Mouse (Mus musculus) layer of hippocampus, adult 18-20 months (tissue): ENCODE data around the gene Cfap43. TPM values are rescaled to one million over a fixed set of nuclear protein-coding genes. Genes with fewer than 3 reads are reported as not detected.
A peak's percentile ranks its signal among the peaks of the same experiment; 100 is the strongest.

Source experiments
- DNase-seq, 2 experiments: peaks; one replicate each; pipeline ENCODE4 v3.0.0; 2022; ENCODE audit warnings: low spot score in 2 of 2
- microRNA-seq, 2 experiments: library from miRNA; unstranded; fragments of <30 nt; microRNA quantifications; one replicate each; pipeline ENCODE4 v1.2.0; 2021
- total RNA-seq, 2 experiments: library from RNA; stranded (reverse); gene quantifications; 2 replicates each; pipeline ENCODE4 v1.2.3; 2021

Gene Cfap43
- total RNA-seq, 2 experiments from 2014 or later, result 0.79 to 0.99 TPM

DNA sequence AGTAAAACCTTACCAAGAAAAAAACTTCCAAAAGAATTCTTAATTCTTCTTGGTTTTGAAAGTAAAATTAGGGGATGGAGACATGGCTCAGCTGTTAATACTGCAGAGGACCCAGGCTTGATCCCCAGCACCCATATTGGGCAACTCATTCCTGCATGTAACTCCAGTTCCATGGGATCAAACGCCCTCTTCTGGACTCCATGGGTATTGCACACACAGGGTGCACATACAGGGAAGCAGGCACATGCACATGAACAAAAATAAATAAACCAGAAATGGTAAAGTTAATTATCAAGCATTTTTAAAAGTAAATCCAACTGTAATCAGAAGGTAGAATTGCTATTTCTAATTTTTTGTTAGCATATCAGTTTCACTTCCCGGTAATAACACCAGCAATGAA, 202.9 kb downstream of the Cfap43 start:
- DNase-seq, result no peak

DNA sequence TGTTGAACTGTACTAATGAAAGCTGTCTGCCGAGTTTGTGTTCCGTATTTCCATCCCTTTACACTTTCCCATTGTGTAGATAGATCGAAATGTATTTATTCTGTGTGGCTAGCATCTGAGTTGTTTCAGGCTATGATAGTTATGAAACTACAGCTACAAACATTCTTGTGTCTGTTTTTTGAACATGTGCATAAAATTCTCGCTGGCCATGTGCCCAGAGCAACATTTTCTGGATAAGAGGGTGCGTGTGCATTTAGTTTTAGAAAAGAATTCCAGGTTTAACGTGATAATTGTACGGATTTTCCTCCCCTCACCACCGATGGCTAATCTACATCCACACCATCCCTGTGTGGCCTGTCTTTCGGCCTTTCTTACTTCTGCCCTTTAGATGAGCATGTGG, 205.6 kb downstream of the Cfap43 start:
- peak in 1 of 2 experiments; percentile 55 for DNase-seq

DNA sequence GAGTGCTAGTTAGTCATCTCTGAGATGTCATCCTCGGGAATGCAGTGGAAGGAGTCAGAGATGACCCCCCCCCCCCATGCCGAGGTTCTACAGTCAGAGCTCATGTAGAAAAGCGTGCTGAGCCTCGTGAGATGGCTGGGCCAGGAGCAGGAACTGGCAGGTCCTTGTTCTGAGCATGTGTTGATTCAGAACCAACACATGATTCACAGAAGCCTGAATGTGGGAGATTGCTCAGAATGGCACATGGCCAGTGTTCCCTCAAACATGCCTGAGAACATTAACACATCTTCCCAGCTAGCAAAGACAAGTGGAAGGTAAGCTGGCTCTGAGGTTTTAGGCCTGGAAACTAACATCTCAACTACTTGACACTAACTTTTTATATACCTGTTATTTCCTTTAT, 208.7 kb downstream of the Cfap43 start:
- DNase-seq, result peak; percentile 14 to 63

DNA sequence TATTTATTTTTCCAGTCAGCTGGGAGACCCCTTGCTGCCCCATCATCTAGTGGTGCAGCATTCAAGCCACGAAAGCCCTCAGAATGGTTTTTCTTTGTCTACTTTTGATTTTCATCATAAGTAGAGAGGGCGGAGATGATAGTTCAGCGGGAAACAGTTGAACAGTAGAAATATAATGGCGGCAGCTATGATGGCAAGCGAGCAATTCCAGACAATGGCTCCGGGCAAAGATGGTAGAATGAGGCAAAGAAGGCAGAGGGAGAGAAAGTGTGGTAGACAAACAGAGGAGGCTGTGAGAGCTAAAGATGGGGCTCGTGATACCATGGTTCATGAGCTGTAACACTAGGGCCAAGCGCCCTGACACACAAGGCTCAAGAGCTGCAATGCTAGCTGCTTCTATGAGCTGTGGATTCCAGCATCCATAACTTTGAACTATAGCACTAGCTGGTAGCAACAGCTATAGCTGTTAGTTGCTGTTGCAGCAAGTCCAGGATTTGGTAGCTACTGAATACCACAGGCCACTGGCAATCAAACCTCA, 213.2 kb downstream of the Cfap43 start:
- DNase-seq, result no peak

DNA sequence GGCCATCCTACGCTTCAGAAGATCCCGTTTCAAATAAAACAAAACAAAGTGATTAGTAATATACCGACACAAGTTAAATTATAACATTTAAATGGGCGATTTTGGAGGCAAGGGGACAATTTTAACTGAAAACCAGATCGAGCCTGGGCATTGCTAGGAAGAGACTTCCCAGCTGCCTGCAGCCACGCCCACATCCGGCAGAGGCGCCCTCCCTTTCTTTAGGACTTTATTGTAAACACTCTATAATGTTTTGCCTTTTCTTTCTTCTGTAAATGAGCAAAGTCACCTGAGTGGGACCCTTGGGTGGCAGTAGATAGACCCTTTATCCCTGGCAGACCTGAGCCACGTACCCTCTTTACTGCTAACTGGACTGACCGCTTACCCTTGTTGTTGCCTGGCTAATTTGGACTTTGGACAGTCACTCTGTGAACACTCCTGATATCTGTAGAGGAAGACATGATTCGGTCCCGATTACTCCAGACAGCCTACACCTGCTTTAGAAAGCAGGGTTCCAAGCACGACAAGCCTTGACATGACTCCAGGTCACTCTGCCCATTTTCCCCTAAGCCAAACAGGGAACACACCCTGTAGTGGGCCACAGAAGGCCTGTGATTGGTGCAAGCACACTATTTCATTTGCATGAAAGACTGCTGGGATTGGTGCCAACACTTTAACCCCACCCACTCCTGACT, 213.9 kb downstream of the Cfap43 start:
- no peak for DNase-seq

DNA sequence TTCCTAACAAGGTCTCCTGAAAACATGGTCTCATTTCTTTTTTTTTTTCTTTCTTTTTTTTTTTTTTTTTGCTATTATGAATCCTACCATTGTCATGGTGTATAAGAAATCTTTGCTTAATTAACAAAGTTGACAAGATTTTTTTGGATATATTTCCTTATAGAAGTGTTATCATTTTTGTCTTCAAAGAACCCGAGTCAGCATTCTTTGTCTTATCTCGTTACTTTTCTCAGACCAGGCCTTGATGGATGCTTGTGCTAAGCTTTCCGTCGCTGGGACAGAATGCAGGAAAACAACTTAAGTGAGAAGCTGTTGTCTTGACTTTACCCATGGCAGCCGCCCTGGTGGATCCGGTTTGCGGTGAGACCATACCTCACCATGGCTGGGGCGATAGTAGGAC, 218.6 kb downstream of the Cfap43 start:
- no peak for DNase-seq

DNA sequence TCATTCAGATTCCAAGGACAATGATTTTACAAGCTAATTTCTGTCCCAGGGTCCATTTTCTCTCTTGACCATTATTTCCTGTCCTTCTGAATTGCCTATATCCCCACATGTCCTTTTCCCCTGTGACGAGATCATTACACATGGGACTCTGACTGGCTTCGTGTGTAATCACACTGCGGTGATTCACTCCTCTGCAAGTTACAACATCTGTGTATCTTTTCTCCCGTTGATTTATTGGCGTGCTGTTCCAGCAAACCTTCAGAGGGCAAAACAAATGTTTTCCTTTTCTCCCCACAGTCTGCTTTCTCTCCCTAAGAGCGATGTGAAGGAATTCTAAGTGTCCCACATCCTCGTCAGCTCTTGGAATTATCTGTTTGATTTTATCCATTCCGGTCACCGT, 219.3 kb downstream of the Cfap43 start:
- no peak for DNase-seq

DNA sequence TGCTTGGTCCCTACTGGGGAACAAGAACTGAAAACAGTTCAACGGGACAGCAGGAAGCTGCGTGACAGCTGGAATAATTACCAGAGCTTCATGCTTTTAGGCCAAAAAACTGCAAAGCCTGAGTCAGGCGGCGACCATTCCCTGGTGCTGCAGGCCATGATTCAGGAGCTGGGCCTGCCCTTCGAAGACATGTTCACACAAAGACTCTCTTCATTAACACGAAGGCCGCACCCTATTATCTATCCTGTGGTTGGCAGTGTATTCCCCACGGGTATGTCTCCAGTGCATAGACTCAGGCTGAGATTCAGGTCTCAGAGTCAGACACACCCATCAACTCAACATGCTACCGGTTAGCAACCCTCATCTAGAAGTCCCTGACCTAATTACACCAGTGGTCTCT, 220.8 kb downstream of the Cfap43 start:
- no peak for DNase-seq

DNA sequence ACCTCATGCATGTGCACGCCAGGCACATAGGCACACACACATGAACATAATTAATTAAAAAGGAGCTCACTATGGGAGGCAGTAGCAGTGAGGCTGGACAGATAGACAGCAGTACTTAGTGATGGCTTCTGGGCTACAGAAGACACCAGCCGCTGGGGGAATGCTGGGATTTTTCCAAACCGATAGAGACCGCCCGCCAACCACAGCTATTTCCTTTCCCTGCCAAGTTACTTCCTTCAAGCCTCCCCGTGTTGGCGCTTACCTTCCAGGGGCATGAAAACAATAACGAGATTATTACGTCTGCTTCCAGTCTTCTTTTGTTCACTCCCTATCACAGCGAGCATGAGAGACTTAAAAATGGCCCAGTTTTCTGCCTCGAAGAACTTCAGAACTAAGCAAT, 222.0 kb downstream of the Cfap43 start:
- no peak for DNase-seq

DNA sequence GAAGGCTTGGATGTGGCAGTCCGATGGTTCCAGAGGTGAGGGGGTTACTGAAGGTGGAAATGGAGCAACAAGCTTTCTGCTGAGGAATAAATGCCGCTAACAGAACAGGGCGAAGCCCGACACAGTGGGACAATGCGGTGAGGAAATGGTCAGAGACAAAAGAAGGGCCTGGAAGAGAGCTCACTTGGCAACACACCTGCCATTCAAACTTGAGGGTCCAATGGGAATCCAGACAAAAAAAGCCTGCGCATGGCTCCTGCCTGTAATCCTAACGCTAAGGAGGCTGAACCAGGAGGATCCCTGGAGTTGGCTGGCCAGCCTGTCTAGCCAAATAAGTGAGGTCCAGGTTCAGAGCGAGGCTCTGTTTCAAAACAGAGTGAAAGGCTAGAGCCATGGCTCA, 222.7 kb downstream of the Cfap43 start:
- no peak for DNase-seq

DNA sequence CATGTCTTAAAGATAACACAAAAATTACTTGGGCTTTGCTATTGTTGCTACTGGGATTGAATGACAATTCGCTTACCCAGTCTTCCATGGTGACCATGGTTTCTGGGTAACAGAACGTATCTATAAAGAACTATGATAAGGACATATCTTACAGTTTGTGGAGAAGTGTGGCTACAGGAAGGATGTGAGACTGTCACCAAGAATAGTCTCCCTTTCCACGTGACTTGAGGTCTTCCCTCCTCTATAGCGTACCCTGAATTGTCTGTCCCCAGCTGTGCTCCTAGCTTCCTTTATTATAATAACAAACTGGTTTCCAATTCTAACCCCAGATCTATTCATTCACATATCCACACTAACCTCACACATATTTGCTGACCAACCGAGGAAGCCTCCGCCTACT, 223.4 kb downstream of the Cfap43 start:
- no peak for DNase-seq

DNA sequence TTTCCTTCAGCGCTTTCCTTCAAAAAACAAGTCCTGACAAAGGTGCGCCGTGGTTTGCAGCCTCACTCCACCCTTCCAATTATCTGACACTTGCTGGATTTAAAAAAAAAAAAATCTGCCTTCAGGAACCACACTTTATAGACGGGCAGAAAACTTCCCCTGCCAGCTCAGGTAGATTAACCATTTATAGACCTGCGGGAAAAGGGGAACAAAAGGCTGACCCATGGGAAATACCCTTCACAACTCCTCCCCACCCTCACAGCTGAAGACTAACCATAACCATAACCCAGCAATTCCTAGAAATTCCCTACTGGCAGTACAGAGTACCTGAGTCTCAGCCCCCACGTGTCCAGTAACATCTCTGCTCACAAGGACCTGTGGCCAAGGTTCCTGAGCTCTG, 227.1 kb downstream of the Cfap43 start, which contains the start of gene Col17a1:
Gene Col17a1, minus strand, starts transcription at position 101 of the 400 bp plus-strand sequence.
- DNase-seq, result no peak

DNA sequence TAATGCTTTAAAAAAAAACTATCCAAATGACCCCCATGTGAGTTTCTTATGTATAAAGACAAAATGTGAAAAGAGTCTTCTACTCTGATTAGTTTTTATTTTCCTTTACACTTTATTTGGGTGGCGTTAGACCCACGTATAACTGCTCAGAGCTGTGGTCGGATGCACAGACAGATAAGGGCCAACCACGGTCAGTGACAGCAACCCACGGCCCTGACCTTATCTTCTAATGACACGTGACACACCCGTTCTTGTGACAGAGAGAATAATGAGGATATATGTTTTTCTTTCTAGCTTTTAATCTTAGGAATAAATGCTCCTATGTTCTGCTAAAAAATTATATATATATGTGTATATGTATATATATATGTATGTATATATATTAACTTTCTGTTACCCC, 229.5 kb downstream of the Cfap43 start:
- DNase-seq, result no peak

Small RNA genes lying within 50 kb of the gene (microRNA-seq; reads per million reads assigned to microRNA genes)
- 0 to 0.20 reads per million in 2 experiments for gene Gm22240
- 0 reads per million in 2 experiments for gene Mir8090

Other genes starting within 250 kb of the Cfap43 start
- gene Col17a1, start 227.2 kb downstream of the Cfap43 start, total RNA-seq, result under 1 TPM in 1 of 2 experiments, not detected in 1; 0.05 TPM
- 100 to 1,000 TPM; 106 to 110 TPM for gene Sfr1, start 187.6 kb downstream of the Cfap43 start, total RNA-seq
- gene Gsto1, start 64.3 kb downstream of the Cfap43 start, total RNA-seq, result 10 to 100 TPM; 46.2 to 47.4 TPM
- 1 to 10 TPM; 2.9 to 3.7 TPM for gene Gsto2, start 53.8 kb downstream of the Cfap43 start, total RNA-seq
- 1 to 10 TPM in 1 of 2 experiments, under 1 TPM in 1; 0.86 to 1.2 TPM for gene Itprip, start within 50 bp of the Cfap43 start, total RNA-seq
- gene Cfap58, start 18.4 kb upstream of the Cfap43 start, total RNA-seq, result under 1 TPM; 0.28 to 0.30 TPM